Mouse (Mus musculus): ENCODE data around the gene Rcor1.
"Not testable (repeated sequence)": the region's sequence is repeated elsewhere in the genome, so short reads cannot be mapped to it uniquely, and the experiment has no call there.

Rcor1 gene

DNA sequence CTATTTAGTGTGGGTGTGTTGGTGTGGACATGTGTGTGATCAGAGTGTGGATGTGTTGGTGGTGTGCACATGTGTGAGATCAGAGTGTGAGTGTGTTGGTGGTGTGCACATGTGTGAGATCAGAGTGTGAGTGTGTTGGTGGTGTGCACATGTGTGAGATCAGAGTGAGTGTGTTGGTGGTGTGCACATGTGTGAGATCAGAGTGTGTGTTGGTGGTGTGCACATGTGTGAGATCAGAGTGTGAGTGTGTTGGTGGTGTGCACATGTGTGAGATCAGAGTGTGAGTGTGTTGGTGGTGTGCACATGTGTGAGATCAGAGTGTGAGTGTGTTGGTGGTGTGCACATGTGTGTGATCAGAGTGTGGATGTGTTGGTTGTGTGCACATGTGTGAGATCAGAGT is 30.1 kb downstream of the Rcor1 start:
- DNase-seq (ENCODE audit: low spot score) = not testable (repeated sequence)

DNA sequence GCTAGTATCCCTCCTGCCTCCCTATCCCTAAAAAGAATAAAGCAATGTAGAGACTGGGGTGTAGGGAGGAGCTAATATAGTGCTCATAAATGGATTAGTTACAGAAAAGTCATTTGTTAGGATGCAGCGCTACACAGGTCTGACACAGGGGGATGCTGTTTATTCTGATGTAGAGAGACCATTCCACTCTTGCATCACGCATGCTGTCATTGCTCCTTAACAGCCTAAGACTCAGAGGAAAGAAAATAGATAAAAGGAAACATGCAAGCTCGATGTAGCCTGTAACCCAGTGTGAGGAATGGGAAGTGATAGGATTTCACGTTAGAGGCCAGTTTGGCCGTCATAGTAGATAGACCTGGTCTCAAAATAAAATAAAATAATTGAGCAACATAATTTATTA is 31.9 kb downstream of the Rcor1 start:
- no peak for DNase-seq (ENCODE audit: low spot score)

DNA sequence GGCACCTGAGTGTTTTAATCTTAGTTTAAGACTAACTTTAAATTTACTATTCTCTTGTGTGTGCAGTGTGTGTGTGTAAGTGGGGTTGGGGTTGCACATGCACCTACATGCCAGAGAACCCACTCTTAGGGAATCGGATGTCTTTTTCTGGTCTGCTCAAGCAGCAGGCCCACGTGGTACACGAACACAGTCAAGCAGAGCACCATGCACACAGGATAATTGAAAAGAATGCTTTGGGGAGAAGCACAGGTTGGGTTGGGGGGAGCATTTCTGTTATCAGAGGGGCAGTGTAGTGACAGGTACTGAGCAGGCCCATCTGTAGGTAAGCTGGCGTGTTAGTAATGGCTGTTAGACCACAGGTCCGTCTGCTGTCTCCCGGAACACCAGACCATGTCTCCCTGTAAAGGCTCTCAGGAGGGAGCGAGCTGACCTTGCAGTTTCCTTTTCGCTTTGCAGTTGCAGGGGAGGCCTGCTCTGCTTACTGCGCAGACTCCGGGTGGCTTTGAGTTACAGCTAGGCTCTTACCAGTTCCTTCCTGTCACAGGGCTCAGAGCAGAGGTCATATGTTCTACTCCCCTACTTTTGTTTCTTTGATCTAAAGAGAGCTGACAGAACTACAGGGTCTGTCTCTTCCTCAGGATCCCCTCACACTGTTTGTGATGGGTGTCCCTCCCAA is 32.5 kb downstream of the Rcor1 start:
- no peak for DNase-seq (ENCODE audit: low spot score)

DNA sequence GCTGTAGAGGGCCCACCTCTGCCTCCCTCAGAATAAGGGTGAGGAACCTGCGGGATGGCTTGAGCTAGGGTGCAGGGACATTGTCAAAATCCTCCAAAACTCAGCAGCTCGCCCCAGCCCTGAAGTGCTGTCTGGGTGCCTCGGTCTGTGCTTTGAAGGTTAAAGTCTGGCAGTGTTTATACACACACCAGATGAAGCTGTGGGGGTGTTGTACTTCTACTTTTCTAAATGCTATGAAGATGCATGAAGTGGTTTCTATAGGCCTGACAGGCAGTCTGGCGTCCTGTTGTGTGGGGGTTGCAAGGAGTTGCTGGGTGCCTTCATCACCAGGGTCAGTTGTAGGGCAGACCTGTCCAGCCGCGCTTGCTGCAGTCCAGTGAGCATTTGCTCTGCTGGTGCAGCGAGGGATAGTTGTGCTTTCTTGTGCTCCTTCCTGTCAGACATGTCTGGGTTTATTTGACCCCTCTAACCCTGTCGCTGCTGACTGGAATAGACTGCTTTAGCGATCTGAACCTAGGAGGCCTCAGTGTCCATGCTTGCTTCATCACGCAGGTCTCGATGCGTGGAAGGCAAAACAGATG is 37.3 kb downstream of the Rcor1 start:
- no peak for DNase-seq (ENCODE audit: low spot score)

DNA sequence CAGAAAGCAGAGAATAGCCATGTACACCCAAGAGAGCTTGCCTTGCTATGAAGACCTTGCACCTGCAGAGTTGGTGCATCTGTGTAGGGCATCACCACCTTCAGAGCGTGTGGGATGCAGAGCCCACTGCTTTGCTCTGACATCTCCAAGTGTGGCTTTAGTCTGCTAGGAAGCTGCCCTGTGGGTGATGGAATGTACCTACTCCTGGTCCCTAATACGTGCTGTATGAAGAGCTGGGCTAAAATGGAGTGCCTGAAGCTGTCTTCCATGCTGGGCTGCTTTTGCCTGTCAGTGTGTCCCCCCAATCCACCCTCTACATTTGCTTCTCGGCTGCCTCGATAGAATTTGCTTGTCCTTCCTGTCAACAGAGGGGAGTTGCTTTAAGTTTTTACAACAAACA is 46.4 kb downstream of the Rcor1 start:
- DNase-seq (ENCODE audit: low spot score) = no peak

DNA sequence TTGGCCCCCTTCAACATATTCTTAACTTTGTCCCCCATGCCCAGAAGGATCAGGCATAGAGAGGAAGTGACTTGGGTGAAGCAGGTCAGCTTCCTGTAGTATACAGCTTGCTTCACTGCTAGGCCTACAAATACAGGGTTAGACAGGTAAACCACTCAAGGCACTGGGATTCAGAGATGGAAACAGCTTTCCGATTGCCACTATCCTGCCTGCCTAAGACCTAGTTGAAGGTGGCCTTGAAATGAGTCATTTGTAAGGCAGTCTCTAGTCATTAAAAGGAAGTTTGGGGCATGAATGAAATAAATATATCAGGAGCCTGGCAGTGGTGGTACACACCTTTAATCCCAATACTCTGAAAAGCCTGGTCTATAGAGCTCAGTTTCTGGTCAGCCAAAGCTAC is 47.9 kb downstream of the Rcor1 start:
- no peak for DNase-seq (ENCODE audit: low spot score)

DNA sequence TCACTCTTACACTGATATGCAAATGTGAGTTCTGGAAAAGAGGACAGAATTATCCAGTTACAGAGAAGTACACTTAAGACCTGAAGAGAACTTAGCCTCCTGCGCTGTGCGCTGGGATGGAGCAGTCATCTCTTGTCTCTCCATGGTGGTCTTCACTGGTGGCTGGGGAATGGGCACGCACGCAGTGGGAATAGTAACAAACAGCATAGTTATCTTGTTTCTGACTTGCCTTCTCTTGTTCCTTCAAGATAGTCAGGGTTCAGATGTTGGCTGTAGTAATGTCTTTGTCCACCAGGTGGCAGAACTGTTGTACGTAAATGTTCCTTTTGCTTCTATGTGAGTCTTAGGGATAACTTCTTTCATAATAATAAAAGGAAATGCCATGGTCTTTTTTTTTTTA is 49.0 kb downstream of the Rcor1 start:
- DNase-seq (ENCODE audit: low spot score) = peak; percentile 56

DNA sequence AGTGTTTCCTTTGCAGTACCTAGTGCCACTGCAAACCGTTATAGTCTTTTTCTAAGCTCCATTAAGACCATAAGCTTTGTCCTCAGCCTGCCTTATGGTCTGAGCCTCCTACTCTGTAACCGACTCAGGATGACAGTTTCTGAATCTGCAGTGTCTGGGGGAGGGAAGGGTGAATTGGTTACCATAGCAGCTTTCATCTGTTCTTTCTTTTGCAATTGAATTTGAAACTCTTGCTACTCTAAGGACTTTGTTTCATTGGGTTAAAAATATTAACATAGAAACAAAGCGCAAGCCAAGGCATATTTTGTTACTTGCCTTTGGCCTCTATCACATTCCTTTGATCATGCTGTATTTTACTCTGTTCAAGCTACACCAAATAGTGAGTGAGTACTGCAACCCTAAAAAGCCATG is 49.6 kb downstream of the Rcor1 start:
- DNase-seq (ENCODE audit: low spot score) = no peak

DNA sequence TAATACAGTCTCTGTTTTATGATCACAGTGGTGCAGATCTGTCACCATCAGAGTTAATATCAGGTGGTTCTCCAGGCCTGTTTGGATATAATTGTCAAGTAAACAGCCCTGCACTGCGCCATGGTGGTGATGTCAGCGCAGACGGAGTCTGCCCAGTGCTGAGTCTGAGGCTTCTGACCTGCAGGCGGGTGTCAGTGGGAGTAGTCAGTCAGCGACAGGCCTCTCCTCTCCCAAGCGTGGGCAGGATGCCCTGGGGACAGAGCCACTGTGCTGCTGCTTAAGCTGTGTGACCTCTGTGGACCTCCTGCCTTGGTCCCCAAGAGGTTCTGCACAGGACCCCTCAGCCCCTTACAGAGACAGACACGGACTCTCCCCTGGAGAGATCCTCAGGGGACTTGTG is 50.0 kb downstream of the Rcor1 start:
- DNase-seq (ENCODE audit: low spot score) = peak; percentile 21

DNA sequence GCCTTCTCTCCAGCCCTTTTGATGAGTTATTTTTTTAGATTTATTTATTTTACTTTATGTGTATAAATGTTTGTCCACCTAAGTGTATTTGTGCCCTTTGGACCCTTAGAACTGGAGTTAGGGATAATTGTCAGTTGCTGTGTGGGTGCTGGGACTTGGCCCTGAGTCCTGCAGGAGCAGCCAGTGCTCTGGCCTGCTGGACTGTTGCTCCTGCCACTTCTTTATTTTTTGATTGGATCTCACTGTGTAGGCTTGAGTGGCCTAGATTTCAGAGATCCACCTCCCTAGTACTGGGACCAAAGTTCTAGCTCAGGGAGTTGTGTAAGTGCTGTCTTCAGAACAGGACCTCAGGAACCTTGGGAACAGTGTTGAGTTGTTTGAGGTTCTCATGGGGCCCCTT is 51.6 kb downstream of the Rcor1 start:
- no peak for DNase-seq (ENCODE audit: low spot score)

DNA sequence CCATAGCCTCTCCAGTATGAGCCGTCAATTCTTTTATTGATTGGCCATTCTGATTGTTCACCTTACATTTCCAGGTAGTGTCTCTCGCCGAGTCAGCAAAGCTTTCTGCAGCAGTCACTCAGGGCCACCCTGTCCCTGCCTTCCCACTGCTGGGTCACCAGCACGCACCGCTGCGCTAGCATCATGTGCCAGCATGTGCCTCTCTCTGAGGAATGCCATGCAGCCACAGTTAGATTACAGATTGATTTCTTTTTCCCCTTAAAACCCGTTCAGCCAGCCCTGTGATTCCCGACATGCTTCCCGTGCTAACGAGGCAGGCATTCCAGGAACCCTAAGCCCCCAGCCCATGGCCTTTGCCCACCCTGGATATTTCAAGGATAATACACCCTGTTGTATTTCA is 52.8 kb downstream of the Rcor1 start:
- DNase-seq (ENCODE audit: low spot score) = no peak

DNA sequence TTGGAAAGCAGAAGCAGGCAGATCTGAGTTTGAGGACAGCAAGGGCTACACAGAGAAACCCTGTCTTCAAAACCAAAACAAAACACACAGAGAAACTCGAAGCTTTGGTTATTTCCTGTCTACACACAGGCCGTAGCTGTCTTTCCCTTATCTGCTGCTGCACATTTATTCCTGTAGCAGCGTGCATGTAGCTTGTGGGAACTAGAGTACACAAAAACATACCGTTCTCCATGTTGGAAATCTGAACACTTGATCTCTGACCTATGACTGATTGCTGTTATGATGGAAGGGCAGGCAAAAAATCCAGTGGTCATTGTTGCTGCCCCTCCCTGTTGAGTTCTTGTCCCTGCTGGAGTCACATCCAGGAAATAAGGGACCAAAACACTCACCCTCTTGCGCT is 54.9 kb downstream of the Rcor1 start:
- DNase-seq (ENCODE audit: low spot score) = no peak

DNA sequence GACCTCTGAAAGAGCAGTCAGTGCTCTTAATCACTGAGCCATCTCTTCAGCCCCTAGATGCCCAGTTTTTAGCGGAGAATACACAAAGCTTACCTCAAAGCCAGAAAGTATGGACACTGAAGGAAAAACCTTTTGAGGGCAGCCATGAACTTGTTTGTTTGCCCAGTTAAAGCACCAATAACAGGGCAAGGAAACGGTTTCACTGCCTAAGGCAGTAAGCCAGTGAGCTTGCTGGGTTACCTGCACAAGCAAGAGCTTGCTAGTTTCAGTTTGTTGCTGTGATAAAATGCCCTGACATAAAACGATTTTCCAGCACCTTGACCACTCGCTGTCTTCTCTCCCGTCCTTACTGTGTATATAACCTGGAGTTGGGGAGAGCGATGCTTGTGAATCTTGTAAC is 55.9 kb downstream of the Rcor1 start:
- no peak for DNase-seq (ENCODE audit: low spot score)

DNA sequence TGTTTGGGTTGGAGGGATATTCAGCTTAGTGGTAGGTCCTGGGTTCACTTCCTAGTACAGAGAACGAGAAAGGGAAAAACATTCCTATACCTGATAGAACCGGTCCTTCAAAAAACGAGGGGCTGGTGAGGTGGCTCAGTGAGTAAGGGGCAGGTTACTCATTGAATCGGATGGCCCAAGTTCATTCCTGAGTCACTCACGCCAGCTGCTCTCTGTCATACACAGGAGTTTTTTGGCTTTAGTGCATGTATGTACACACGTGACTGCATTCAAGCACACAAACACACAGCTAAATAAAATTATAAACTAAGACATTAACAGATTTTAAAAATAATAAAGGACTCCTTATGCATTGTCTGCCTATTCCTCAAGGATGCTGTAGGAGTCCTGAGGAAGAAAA is 57.1 kb downstream of the Rcor1 start:
- no peak for DNase-seq (ENCODE audit: low spot score)

DNA sequence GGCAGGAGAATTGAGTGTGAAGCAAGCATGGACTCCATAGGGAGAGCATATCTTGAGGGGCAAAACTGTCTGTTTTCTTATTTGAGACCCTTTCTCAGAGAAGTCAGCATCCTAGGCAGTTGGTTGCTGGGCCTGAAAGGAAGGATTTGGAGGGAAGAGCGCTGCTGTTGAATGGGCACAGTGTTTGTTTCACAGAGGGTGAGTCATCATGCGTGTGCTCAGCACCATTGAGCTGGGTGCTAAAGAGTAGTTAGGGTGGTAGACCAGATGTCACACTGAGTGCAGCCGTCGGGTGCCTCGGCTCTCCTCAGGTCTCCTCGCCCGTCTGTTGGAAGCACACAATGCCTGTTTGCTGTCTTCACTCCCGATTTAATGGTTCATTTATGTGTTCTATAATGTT is 57.9 kb downstream of the Rcor1 start:
- no peak for DNase-seq (ENCODE audit: low spot score)

DNA sequence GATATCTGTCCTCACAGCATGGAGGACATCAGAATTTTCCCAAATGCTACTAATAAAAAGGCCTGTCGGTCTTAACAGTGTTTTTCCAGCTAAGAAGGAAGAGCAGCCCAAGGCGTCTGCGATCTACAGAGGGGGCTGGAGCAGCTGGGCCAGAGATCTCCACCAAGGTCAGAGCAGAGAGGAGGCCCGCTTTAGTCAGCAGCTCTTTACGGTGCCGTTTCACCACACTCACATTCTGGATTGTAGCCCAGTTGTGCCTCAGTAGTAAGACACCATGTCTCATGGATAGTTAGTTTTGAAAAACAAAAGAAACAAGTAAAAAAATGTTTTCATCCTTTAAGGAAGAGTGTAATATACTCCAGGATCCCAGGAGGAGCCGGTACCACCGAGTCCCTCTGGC is 72.0 kb downstream of the Rcor1 start:
- DNase-seq (ENCODE audit: low spot score) = no peak

DNA sequence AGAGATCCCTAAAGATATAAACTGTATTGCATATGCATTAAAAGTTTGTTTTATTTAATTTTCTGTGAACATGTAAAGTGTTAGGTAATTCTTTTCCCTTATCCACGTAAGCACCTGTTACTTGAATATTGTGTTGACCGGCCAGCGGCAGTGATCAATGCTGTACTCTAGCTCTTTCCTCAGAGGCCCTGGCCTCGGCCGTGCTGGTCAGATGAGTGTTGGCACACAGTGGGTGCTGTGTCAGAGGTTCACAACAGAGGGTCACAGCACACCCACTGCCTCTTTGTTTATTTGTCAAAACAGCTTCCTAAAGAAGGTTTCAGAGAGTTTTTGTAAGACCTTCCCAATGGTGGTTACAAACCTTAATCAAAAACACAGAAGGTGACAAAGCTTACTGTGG is 75.4 kb downstream of the Rcor1 start:
- DNase-seq (ENCODE audit: low spot score) = no peak

DNA sequence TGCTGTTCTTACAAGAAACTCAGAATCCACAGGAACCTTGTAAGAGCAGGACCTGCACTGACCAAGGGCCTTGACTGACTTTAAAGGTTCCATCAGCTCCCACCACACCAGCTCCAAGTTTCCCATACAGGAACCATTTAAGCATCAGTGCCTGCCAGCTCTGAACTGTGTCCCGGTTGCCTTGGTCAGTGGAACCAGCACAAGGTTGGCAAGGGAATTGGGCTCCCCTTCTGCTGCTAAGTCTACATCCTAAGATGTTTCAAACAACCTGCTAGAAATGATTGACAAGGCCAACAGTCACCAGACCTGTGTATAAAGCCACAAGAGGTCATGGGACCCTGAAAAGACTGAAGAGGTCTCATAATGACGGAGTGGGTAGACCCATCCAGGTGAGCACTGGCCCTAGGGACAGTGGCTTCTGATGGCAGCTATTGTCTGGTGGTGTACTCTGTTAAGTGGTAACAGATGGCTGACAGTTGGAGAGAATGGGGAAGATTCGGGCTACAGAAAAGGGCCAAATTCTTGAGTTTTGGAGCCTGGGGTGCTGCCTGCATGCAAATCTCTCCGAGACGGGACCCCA is 80.4 kb downstream of the Rcor1 start:
- DNase-seq (ENCODE audit: low spot score) = no peak

DNA sequence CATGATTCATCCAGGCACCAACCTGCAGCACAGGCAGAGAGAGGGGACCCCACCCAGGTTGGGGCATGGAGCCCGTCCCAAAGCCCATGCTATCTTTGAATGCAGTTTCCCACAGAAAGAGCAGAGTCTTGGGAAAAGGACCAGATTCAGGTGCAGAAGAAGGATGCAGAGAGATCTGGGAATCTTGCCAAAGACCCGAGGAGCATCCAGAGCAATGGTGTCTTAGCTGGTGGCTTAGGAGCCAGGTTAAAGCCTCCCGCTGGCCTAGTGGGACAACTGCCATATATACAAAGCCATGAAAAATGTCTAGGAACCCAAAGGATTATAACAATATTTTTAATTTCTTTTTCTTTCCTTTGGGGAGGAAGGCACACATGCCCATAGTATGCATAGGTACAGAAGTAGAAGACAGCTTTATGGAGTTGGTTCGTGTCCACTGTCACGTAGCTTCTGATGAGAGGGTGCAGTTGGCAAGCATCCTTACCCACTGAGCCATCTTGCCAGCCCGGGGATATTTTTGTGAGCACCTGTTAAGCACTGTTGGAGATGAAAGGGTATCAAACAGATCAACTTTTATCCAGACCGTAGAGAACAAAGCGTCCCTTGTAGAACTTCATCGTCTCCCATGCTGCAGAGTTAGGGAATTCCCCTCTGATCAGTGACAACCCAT is 82.0 kb downstream of the Rcor1 start:
- no peak for DNase-seq (ENCODE audit: low spot score)

DNA sequence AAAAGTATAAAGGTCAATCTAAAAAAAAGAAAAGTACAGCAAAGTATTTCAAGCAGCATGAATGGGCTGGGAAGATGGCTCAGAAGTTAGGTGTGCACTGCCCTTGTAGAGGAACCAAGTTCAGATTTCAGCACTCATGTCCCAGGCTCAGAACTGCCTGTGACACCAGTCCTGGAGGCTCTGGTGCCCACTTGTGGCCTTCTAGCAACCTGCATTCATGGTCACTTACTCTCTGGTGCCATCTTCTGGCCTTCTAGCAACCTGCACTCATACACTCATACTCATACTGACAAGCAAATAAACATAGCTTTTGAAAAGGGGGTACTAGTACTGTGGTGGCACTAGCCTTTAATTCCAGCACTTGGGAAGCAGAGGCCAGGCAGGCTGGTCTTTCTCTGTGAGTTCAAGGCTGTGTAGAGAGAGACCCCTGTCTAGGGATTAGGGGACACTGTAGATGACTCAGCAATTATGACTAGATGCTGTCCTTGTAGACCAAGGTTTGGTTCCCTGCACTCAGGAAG is 83.2 kb downstream of the Rcor1 start:
- no peak for DNase-seq (ENCODE audit: low spot score)

DNA sequence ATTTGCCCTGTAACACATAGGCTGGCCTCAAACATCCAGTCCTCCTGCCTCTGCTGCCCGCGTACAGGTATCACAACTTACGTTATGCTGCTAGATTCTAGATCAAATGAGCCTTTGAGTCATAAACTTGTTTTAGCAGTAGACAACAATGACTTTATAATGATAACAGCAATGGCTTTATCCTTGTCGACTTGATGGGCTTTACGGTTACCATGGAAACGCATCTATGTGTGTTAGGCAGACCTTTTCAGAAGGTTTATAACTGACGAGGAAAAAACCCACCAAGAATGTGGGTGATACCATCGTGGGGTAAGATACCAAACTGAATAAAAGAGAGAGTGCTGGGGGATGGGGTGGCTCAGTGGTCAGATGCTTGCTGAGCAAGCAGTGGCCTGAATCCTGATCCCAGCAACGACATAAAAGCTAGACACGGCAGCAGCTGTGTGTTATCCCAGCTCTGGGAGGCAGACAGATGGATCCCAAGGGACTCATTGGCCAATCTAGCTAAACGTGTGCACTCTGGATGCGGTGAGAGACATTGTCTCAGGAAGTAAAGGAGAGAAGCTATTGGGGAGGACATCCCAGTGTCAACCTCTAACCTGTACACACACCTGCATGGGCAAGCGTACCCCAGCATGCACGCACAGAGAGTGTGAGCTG is 85.6 kb downstream of the Rcor1 start:
- DNase-seq (ENCODE audit: low spot score) = no peak

DNA sequence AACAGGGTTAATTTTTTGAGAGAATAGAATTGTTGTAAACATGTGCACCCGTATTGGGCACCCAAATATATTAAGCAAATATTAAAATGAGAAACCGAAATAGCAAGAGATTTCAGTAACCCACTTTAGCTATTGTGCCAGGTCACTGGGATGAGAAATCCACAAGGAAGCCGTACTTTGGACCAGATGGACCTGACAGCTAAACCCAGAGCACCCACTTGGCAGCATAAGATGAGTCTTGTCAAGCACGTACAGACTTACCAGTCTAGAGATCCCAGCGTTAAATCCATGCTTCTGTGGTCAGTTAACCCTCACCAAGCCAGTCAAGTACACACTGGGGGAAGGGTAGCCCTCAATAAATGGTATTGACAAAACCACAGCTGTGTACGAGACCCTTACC is 86.5 kb downstream of the Rcor1 start:
- DNase-seq (ENCODE audit: low spot score) = no peak

DNA sequence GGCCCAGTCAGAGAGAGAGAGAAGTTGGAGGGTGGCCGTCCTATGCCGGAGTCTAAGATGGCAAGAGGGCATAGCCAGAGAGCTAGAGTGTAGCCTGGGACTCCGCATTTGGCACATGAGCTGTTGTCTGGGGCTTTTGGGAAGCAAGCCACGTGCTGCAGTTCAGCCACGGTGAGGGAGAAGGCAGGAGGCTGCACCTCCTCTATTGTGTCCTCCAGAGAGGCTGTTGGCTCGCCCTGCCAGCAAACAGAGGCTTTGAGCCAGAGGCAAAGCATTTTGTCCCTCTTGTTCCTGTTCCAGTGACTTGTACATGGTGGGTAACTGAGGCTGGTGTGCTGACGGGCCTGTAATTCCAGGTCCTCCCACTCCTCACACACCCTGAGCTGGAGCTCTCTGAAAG is 95.0 kb downstream of the Rcor1 start:
- no peak for DNase-seq (ENCODE audit: low spot score)

All from testis, postnatal 14 days (tissue).